Mouse (Mus musculus): ENCODE measurements around the gene Galnt12. TPM values are rescaled to one million over a fixed set of nuclear protein-coding genes. Genes with fewer than 3 reads are reported as not detected.

Galnt12 gene
- polyA plus RNA-seq, 1 experiment from 2014 or later = 57.9 TPM

- WGBS = 71% methylated on average over 9 of the region's 9 CpGs
- Histone ChIP-seq H3K4me3 (ENCODE audit: low read depth, low read length) (no peak overlapping the region), H3K9ac (ENCODE audit: low read length) (no peak overlapping the region), H3K9me3 (ENCODE audit: control insufficient read depth, low read length) (no peaks in the 10 kb centered on the region), H3K27me3 (ENCODE audit: control insufficient read depth, insufficient read depth, low read length) (no peaks in the 10 kb centered on the region), H3K4me2 (replicated peaks; ENCODE audit: low read depth) (no peak overlapping the region), H3K4me1 (replicated peaks; ENCODE audit: control insufficient read depth, insufficient read depth) (no peaks in the 10 kb centered on the region), H3K36me3 (ENCODE audit: control insufficient read depth, insufficient read depth, low read length) (peaks cover 2% of the 10 kb centered on the region; the same call in 1 of the 2 replicates), H3K27ac (replicated peaks) (no peak overlapping the region)
- ATAC-seq (ENCODE audit: low FRiP score, low TSS enrichment) (no peak), DNase-seq (ENCODE audit: low spot score) (no peak)
- TF ChIP-seq EP300 (optimal IDR thresholded peaks at IDR 0.05) (no peak), CTCF (IDR thresholded peaks at IDR 0.05; ENCODE audit: low read depth) (no peak)
Observed at GRCm38 (mm10) chr4:47112560-47112959, 20.9 kb downstream of the Galnt12 start.

GRCm38 (mm10) chr4:47122051-47122706 lies 30.5 kb downstream of the Galnt12 start:
- TF ChIP-seq CTCF (IDR thresholded peaks at IDR 0.05; ENCODE audit: low read depth) (peak; percentile 86), EP300 (optimal IDR thresholded peaks at IDR 0.05) (no peak)
- 61% methylated on average over 13 of the region's 13 CpGs for WGBS
- no peaks in the 10 kb centered on the region for H3K9me3 ChIP-seq (ENCODE audit: control insufficient read depth, low read length)

GRCm38 (mm10) chr4:47124140-47124711 lies 32.5 kb downstream of the Galnt12 start:
- Histone ChIP-seq H3K27me3 (ENCODE audit: control insufficient read depth, insufficient read depth, low read length) (no peaks in the 10 kb centered on the region), H3K4me2 (replicated peaks; ENCODE audit: low read depth) (no peak overlapping the region), H3K4me1 (replicated peaks; ENCODE audit: control insufficient read depth, insufficient read depth) (no peaks in the 10 kb centered on the region), H3K36me3 (ENCODE audit: control insufficient read depth, insufficient read depth, low read length) (no peaks in the 10 kb centered on the region), H3K4me3 (ENCODE audit: low read depth, low read length) (no peak overlapping the region), H3K9ac (ENCODE audit: low read length) (no peak overlapping the region), H3K9me3 (ENCODE audit: control insufficient read depth, low read length) (no peaks in the 10 kb centered on the region), H3K27ac (replicated peaks) (no peak overlapping the region)
- 80% methylated on average over 9 of the region's 9 CpGs for WGBS
- ATAC-seq (ENCODE audit: low FRiP score, low TSS enrichment) = no peak
- no peak for DNase-seq (ENCODE audit: low spot score)
- no peak for TF ChIP-seq EP300 (optimal IDR thresholded peaks at IDR 0.05)
- no peak for TF ChIP-seq CTCF (IDR thresholded peaks at IDR 0.05; ENCODE audit: low read depth)

More at GRCm38 (mm10) chr4:47122051-47122706, 30.5 kb downstream of the Galnt12 start:
- Histone ChIP-seq H3K27me3 (ENCODE audit: control insufficient read depth, insufficient read depth, low read length) (no peaks in the 10 kb centered on the region), H3K36me3 (ENCODE audit: control insufficient read depth, insufficient read depth, low read length) (no peaks in the 10 kb centered on the region), H3K4me3 (ENCODE audit: low read depth, low read length) (no peak overlapping the region), H3K9ac (ENCODE audit: low read length) (no peak overlapping the region), H3K4me1 (replicated peaks; ENCODE audit: control insufficient read depth, insufficient read depth) (no peaks in the 10 kb centered on the region), H3K27ac (replicated peaks) (no peak overlapping the region), H3K4me2 (replicated peaks; ENCODE audit: low read depth) (no peak overlapping the region)
- peak; percentile 67; the same call in 1 of the 2 replicates for ATAC-seq (ENCODE audit: low FRiP score, low TSS enrichment)
- DNase-seq (ENCODE audit: low spot score) = peak; percentile 58

- H3K9ac ChIP-seq (ENCODE audit: low read length) = no peak overlapping the region
- no peaks in the 10 kb centered on the region; the same call in 1 of the 2 replicates for H3K4me1 ChIP-seq (replicated peaks; ENCODE audit: control insufficient read depth, insufficient read depth)
- 0 out of 2 replicates have a peak overlapping the region, but pooled peaks have one; percentile 4 for H3K27ac ChIP-seq (replicated peaks)
- TF ChIP-seq CTCF (IDR thresholded peaks at IDR 0.05; ENCODE audit: low read depth) = peak; percentile 76
- no peak for TF ChIP-seq EP300 (optimal IDR thresholded peaks at IDR 0.05)
- H3K9me3 ChIP-seq (ENCODE audit: control insufficient read depth, low read length) = no peaks in the 10 kb centered on the region
- H3K4me2 ChIP-seq (replicated peaks; ENCODE audit: low read depth) = no peak overlapping the region
- H3K36me3 ChIP-seq (ENCODE audit: control insufficient read depth, insufficient read depth, low read length) = no peaks in the 10 kb centered on the region
- no peaks in the 10 kb centered on the region for H3K27me3 ChIP-seq (ENCODE audit: control insufficient read depth, insufficient read depth, low read length)
- H3K4me3 ChIP-seq (ENCODE audit: low read depth, low read length) = no peak overlapping the region
- 74% methylated on average over 7 of the region's 7 CpGs for WGBS
- DNase-seq (ENCODE audit: low spot score) = peak; percentile 29
- ATAC-seq (ENCODE audit: low FRiP score, low TSS enrichment) = no peak
Observed at GRCm38 (mm10) chr4:47128515-47128914, 36.8 kb downstream of the Galnt12 start.

- ATAC-seq (ENCODE audit: low FRiP score, low TSS enrichment) (no peak), DNase-seq (ENCODE audit: low spot score) (no peak)
- no peaks in the 10 kb centered on the region; the same call in 1 of the 2 replicates for H3K4me1 ChIP-seq (replicated peaks; ENCODE audit: control insufficient read depth, insufficient read depth)
- no peak overlapping the region for H3K4me2 ChIP-seq (replicated peaks; ENCODE audit: low read depth)
- 55% methylated on average over 4 of the region's 4 CpGs for WGBS
- H3K4me3 ChIP-seq (ENCODE audit: low read depth, low read length) = no peak overlapping the region
- no peaks in the 10 kb centered on the region for H3K27me3 ChIP-seq (ENCODE audit: control insufficient read depth, insufficient read depth, low read length)
- H3K36me3 ChIP-seq (ENCODE audit: control insufficient read depth, insufficient read depth, low read length) = no peaks in the 10 kb centered on the region
- 0 out of 2 replicates have a peak overlapping the region, but pooled peaks have one; percentile 13 for H3K27ac ChIP-seq (replicated peaks)
- no peak overlapping the region for H3K9ac ChIP-seq (ENCODE audit: low read length)
- no peaks in the 10 kb centered on the region for H3K9me3 ChIP-seq (ENCODE audit: control insufficient read depth, low read length)
- TF ChIP-seq CTCF (IDR thresholded peaks at IDR 0.05; ENCODE audit: low read depth) = no peak
- no peak for TF ChIP-seq EP300 (optimal IDR thresholded peaks at IDR 0.05)
Observed at GRCm38 (mm10) chr4:47129572-47129971, 37.9 kb downstream of the Galnt12 start.

All from stomach, postnatal 0 days (tissue).